Mouse (Mus musculus): ENCODE data around the gene Rmdn2. TPM values are rescaled to one million over a fixed set of nuclear protein-coding genes. Genes with fewer than 3 reads are reported as not detected.

Gene Rmdn2
- polyA plus RNA-seq, 1 experiment from 2014 or later = 3.8 TPM

- 52% methylated on average over 8 of the region's 8 CpGs for WGBS
- no peaks in the 10 kb centered on the region for H3K9me3 ChIP-seq (replicated peaks)
- no peaks in the 10 kb centered on the region for H3K36me3 ChIP-seq
- H3K4me3 ChIP-seq = no peak overlapping the region
- no peaks in the 10 kb centered on the region for H3K27me3 ChIP-seq (ENCODE audit: low read depth, poor library complexity, severe bottlenecking)
- no peak overlapping the region for H3K27ac ChIP-seq (replicated peaks)
- DNase-seq (ENCODE audit: low spot score) = no peak
- peaks cover 15% of the 10 kb centered on the region; the same call in 1 of the 2 replicates for H3K4me1 ChIP-seq
These were observed 12.8 kb upstream of the Rmdn2 start for GRCm38 (mm10) chr17:79598596-79599577.

GRCm38 (mm10) chr17:79600108-79600507 is 11.6 kb upstream of the Rmdn2 start:
- WGBS = 78% methylated on average over 4 of the region's 4 CpGs
- H3K27ac ChIP-seq (replicated peaks) = no peak overlapping the region
- H3K27me3 ChIP-seq (ENCODE audit: low read depth, poor library complexity, severe bottlenecking) = no peaks in the 10 kb centered on the region
- no peaks in the 10 kb centered on the region for H3K36me3 ChIP-seq
- DNase-seq (ENCODE audit: low spot score) = no peak
- H3K4me1 ChIP-seq = peaks cover 15% of the 10 kb centered on the region; the same call in 1 of the 2 replicates
- H3K9me3 ChIP-seq (replicated peaks) = no peaks in the 10 kb centered on the region
- H3K4me3 ChIP-seq = no peak overlapping the region

GRCm38 (mm10) chr17:79602381-79602780 is 9.3 kb upstream of the Rmdn2 start:
- Histone ChIP-seq H3K27me3 (ENCODE audit: low read depth, poor library complexity, severe bottlenecking) (no peaks in the 10 kb centered on the region), H3K4me3 (no peak overlapping the region), H3K4me1 (peaks cover 15% of the 10 kb centered on the region; the same call in 1 of the 2 replicates), H3K36me3 (no peaks in the 10 kb centered on the region), H3K27ac (replicated peaks) (no peak overlapping the region), H3K9me3 (replicated peaks) (no peaks in the 10 kb centered on the region)
- 62% methylated on average over 5 of the region's 5 CpGs for WGBS
- no peak for DNase-seq (ENCODE audit: low spot score)

- WGBS = 83% methylated on average over 7 of the region's 7 CpGs
- Histone ChIP-seq H3K9me3 (replicated peaks) (no peaks in the 10 kb centered on the region), H3K27me3 (ENCODE audit: low read depth, poor library complexity, severe bottlenecking) (no peaks in the 10 kb centered on the region), H3K36me3 (no peaks in the 10 kb centered on the region), H3K4me1 (peaks cover 15% of the 10 kb centered on the region; the same call in 1 of the 2 replicates), H3K27ac (replicated peaks) (no peak overlapping the region), H3K4me3 (no peak overlapping the region)
- no peak for DNase-seq (ENCODE audit: low spot score)
These were observed 8.2 kb upstream of the Rmdn2 start for GRCm38 (mm10) chr17:79603427-79603826.

- Histone ChIP-seq H3K27me3 (ENCODE audit: low read depth, poor library complexity, severe bottlenecking) (no peaks in the 10 kb centered on the region), H3K36me3 (no peaks in the 10 kb centered on the region), H3K4me1 (0 out of 2 replicates have a peak, but pooled peaks cover 6% of the 10 kb centered on the region), H3K4me3 (no peak overlapping the region), H3K9me3 (replicated peaks) (no peaks in the 10 kb centered on the region), H3K27ac (replicated peaks) (no peak overlapping the region)
- no peak for DNase-seq (ENCODE audit: low spot score)
- 81% methylated on average over 2 of the region's 2 CpGs for WGBS
These were observed 5.9 kb upstream of the Rmdn2 start for GRCm38 (mm10) chr17:79605794-79606193.

GRCm38 (mm10) chr17:79609697-79610096 is 2.0 kb upstream of the Rmdn2 start:
- whole genome bisulfite sequencing = 91% methylated on average over 1 of the region's 1 CpGs
- no peak overlapping the region for H3K27ac ChIP-seq (replicated peaks)
- H3K4me1 ChIP-seq = peaks cover 4% of the 10 kb centered on the region

GRCm38 (mm10) chr17:79610163-79610755 is 1.4 kb upstream of the Rmdn2 start:
- H3K4me3 ChIP-seq = no peak overlapping the region
- no peak for DNase-seq (ENCODE audit: low spot score)
- H3K9me3 ChIP-seq (replicated peaks) = no peaks in the 10 kb centered on the region
- H3K27ac ChIP-seq (replicated peaks) = no peak overlapping the region
- H3K4me1 ChIP-seq = peaks cover 10% of the 10 kb centered on the region
- no peaks in the 10 kb centered on the region for H3K27me3 ChIP-seq (ENCODE audit: low read depth, poor library complexity, severe bottlenecking)
- 83% methylated on average over 9 of the region's 9 CpGs for WGBS
- no peaks in the 10 kb centered on the region for H3K36me3 ChIP-seq

More at GRCm38 (mm10) chr17:79609697-79610096, 2.0 kb upstream of the Rmdn2 start:
- Histone ChIP-seq H3K27me3 (ENCODE audit: low read depth, poor library complexity, severe bottlenecking) (no peaks in the 10 kb centered on the region), H3K36me3 (no peaks in the 10 kb centered on the region), H3K9me3 (replicated peaks) (no peaks in the 10 kb centered on the region), H3K4me3 (no peak overlapping the region)
- no peak for DNase-seq (ENCODE audit: low spot score)

GRCm38 (mm10) chr17:79614691-79615588 is 3.3 kb downstream of the Rmdn2 start:
- Histone ChIP-seq H3K27me3 (ENCODE audit: low read depth, poor library complexity, severe bottlenecking) (no peaks in the 10 kb centered on the region), H3K36me3 (no peaks in the 10 kb centered on the region), H3K9me3 (replicated peaks) (no peaks in the 10 kb centered on the region), H3K4me1 (peaks cover 17% of the 10 kb centered on the region), H3K4me3 (peak overlapping the region; percentile 85), H3K27ac (replicated peaks) (peak overlapping the region; percentile 95)
- peak; percentile 80 for DNase-seq (ENCODE audit: low spot score)
- WGBS = 4% methylated on average over 47 of the region's 57 CpGs

GRCm38 (mm10) chr17:79615897-79616296 is 4.2 kb downstream of the Rmdn2 start:
- H3K36me3 ChIP-seq = no peaks in the 10 kb centered on the region
- no peaks in the 10 kb centered on the region for H3K9me3 ChIP-seq (replicated peaks)
- H3K27ac ChIP-seq (replicated peaks) = 0 out of 2 replicates have a peak overlapping the region, but pooled peaks have one; percentile 95
- 88% methylated on average over 9 of the region's 9 CpGs for WGBS
- peak overlapping the region; percentile 85 for H3K4me3 ChIP-seq
- no peaks in the 10 kb centered on the region for H3K27me3 ChIP-seq (ENCODE audit: low read depth, poor library complexity, severe bottlenecking)
- peaks cover 17% of the 10 kb centered on the region for H3K4me1 ChIP-seq
- no peak for DNase-seq (ENCODE audit: low spot score)

- Histone ChIP-seq H3K36me3 (no peaks in the 10 kb centered on the region), H3K4me1 (peaks cover 17% of the 10 kb centered on the region), H3K27ac (replicated peaks) (no peak overlapping the region), H3K9me3 (replicated peaks) (no peaks in the 10 kb centered on the region), H3K27me3 (ENCODE audit: low read depth, poor library complexity, severe bottlenecking) (no peaks in the 10 kb centered on the region), H3K4me3 (no peak overlapping the region)
- 94% methylated on average over 4 of the region's 4 CpGs for WGBS
- no peak for DNase-seq (ENCODE audit: low spot score)
These were observed 5.0 kb downstream of the Rmdn2 start for GRCm38 (mm10) chr17:79616621-79617020.

- Histone ChIP-seq H3K27ac (replicated peaks) (no peak overlapping the region), H3K4me3 (no peak overlapping the region), H3K4me1 (peaks cover 17% of the 10 kb centered on the region), H3K9me3 (replicated peaks) (no peaks in the 10 kb centered on the region), H3K36me3 (no peaks in the 10 kb centered on the region), H3K27me3 (ENCODE audit: low read depth, poor library complexity, severe bottlenecking) (no peaks in the 10 kb centered on the region)
- DNase-seq (ENCODE audit: low spot score) = no peak
- 91% methylated on average over 10 of the region's 10 CpGs for WGBS
These were observed 6.8 kb downstream of the Rmdn2 start for GRCm38 (mm10) chr17:79618455-79618854.

GRCm38 (mm10) chr17:79618984-79619383 is 7.3 kb downstream of the Rmdn2 start:
- no peak for DNase-seq (ENCODE audit: low spot score)
- Histone ChIP-seq H3K9me3 (replicated peaks) (no peaks in the 10 kb centered on the region), H3K4me1 (peaks cover 17% of the 10 kb centered on the region), H3K27ac (replicated peaks) (no peak overlapping the region), H3K36me3 (no peaks in the 10 kb centered on the region), H3K4me3 (no peak overlapping the region), H3K27me3 (ENCODE audit: low read depth, poor library complexity, severe bottlenecking) (no peaks in the 10 kb centered on the region)
- WGBS = 90% methylated on average over 5 of the region's 5 CpGs
